Mouse (Mus musculus) embryonic facial prominence, embryonic 14.5 days (tissue): ENCODE measurements around the gene Iqgap1. TPM values are rescaled to one million over a fixed set of nuclear protein-coding genes. Genes with fewer than 3 reads are reported as not detected.
A peak's percentile ranks its signal among the peaks of the same experiment; 100 is the strongest.

Experiments
- ATAC-seq: fragments of 200-750 bp; cut with Nextera tagmentation; 2 replicates; pipeline ENCODE4 v1.8.0; 2017; ENCODE audit warnings: low read depth, moderate number of reproducible peaks, moderate TSS enrichment
- DNase-seq: peaks from one replicate; pipeline ENCODE4 v3.0.0-alpha.2; 2015; ENCODE audit warnings: low spot score
- H3K27ac ChIP-seq: fragments of 300-500 bp; sonication (generic); replicated peaks from 2 replicates; pipeline ENCODE4 v1.5.1; 2014; ENCODE audit warnings: low read depth, mild to moderate bottlenecking, low read length, moderate library complexity
- H3K27me3 ChIP-seq: fragments of 300-500 bp; sonication (generic); replicated peaks from 2 replicates; pipeline ENCODE4 v1.6.1; 2014; ENCODE audit warnings: low read length; ENCODE audit not compliant: control insufficient read depth, insufficient read depth
- H3K36me3 ChIP-seq: fragments of 300-500 bp; sonication (generic); 2 replicates; pipeline ENCODE4 v1.6.1; 2014; ENCODE audit warnings: low read length, mixed read lengths; ENCODE audit not compliant: control insufficient read depth, insufficient read depth
- H3K4me1 ChIP-seq: fragments of 300-500 bp; sonication (generic); 2 replicates; pipeline ENCODE4 v1.6.1; 2014; ENCODE audit warnings: antibody characterized with exemption, low read length; ENCODE audit not compliant: control insufficient read depth, insufficient read depth
- H3K4me2 ChIP-seq: fragments of 300-500 bp; sonication (generic); 2 replicates; pipeline ENCODE4 v1.6.1; 2014; ENCODE audit warnings: low read depth, mild to moderate bottlenecking, low read length, moderate library complexity, mixed read lengths
- H3K4me3 ChIP-seq: fragments of 300-500 bp; sonication (generic); 2 replicates; pipeline ENCODE4 v1.5.1; 2014; ENCODE audit warnings: low read depth, mild to moderate bottlenecking, low read length
- H3K9ac ChIP-seq: fragments of 300-500 bp; sonication (generic); 2 replicates; pipeline ENCODE4 v1.6.1; 2014; ENCODE audit warnings: low read depth, mild to moderate bottlenecking, low read length, moderate library complexity, mixed read lengths
- H3K9me3 ChIP-seq: fragments of 300-500 bp; sonication (generic); 2 replicates; pipeline ENCODE4 v1.6.1; 2016; ENCODE audit warnings: low read length; ENCODE audit not compliant: control insufficient read depth
- WGBS: fragments of 180-500 bp; shearing (Covaris S2); extraction: QIAGEN DNeasy Blood & Tissue Kit; methylation state at CpG from one replicate; pipeline ENCODE4 v1.1.7; 2014; 5-methylcytosine and 5-hydroxymethylcytosine counted together
- polyA plus RNA-seq: library from polyadenylated mRNA; unstranded; fragments of >200 nt; fragmentation: Nextera tagmentation; extraction: Ambion mirVana; gene quantifications from 2 replicates; pipeline ENCODE4 v1.2.1, GENCODE M21; 2014

Gene Iqgap1
- polyA plus RNA-seq: 68.6 and 73.7 TPM in 2 replicates

DNA sequence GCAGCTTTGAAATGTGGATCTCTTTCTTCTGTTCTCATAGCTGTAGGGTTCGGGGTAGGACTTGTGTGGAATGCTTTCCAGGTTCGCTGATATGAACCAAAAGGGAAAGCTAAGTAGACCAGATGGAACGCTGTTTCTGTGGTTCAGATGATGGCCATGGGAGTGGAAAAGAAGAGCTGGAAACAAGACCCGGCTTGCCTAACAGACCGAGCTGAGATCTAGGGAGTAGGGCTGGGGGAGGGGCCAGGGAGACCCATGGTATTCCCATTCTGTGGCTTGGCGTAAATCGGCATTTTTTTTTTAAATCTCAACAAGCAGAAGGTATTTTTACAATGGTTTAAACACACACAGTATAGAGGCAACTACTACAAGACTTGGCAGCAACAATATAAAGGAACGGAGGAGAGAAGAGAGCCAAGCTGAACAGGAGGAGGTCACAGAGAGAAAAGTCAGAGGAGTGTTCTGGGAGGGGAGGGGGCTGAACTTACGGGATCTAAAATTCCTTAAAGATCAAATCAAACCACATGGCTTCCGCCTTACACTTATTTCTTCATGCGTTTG is at the start of gene Iqgap1:
Gene Iqgap1, minus strand, starts transcription at position 132 of the 561 bp plus-strand sequence.
- peak; percentile 56 for ATAC-seq
- Histone ChIP-seq H3K4me1 (peaks cover 16% of the 10 kb centered on the region; the same call in 1 of the 2 replicates), H3K27me3 (no peaks in the 10 kb centered on the region), H3K4me2 (peak within 1 kb of the TSS; percentile 28), H3K4me3 (no peak within 1 kb of the TSS), H3K36me3 (no peaks in the 10 kb centered on the region), H3K9me3 (no peaks in the 10 kb centered on the region), H3K9ac (no peak within 1 kb of the TSS), H3K27ac (peak within 1 kb of the TSS; percentile 40)
- peak; percentile 85 for DNase-seq
- WGBS: 40% methylated on average over 11 of the region's 11 CpGs

DNA sequence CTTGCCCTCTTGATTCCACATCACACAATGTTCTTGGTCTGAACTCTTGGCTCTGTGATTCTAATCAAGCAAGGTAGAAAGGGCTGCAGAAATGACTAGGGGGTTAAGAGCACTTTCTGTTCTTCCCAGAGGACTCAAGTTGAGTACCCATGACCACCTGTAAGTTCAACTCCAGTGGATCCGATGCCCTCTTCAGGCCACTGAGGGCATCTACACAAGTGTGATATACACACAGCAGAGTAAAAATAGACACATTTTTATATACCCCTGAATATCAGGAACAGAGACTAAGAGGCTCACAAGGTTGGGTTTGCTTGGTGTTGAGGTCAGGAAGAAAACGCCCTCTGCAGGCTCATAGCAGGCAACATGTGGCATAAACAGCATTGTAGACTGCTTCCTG is 47.9 kb upstream of the Iqgap1 start:
- ATAC-seq: no peak
- no peaks in the 10 kb centered on the region for H3K9me3 ChIP-seq
- H3K36me3 ChIP-seq: peaks cover 86% of the 10 kb centered on the region
- H3K27ac ChIP-seq: no peak overlapping the region
- no peaks in the 10 kb centered on the region for H3K4me1 ChIP-seq
- no peaks in the 10 kb centered on the region for H3K27me3 ChIP-seq
- H3K4me3 ChIP-seq: no peak overlapping the region
- H3K4me2 ChIP-seq: no peak overlapping the region
- DNase-seq: no peak
- no peak overlapping the region for H3K9ac ChIP-seq
- 91% methylated on average over 2 of the region's 2 CpGs for WGBS

DNA sequence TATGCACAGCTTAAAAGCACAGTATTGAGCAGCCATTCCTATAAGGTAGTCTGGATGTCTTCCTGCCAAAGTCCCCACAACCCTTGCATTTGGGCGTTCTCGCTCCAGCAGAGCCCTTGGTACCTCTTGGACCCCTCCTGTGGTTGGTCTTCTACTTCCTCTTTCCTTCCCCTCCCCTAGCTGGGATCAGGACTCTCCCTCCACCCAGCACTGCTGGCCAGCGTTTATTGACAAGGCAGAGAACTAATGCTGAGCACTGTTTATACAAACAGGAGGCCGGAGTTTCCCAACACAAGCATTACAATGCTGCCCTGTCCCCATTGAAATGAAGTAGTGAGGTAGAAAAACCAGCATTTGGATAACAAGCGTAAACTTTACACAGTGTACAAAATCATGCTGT is 47.3 kb upstream of the Iqgap1 start:
- Histone ChIP-seq H3K27ac (no peak overlapping the region), H3K36me3 (peaks cover 91% of the 10 kb centered on the region), H3K9ac (no peak overlapping the region), H3K4me2 (no peak overlapping the region), H3K4me3 (no peak overlapping the region), H3K4me1 (no peaks in the 10 kb centered on the region), H3K27me3 (no peaks in the 10 kb centered on the region), H3K9me3 (no peaks in the 10 kb centered on the region)
- no peak for ATAC-seq
- DNase-seq: no peak
- WGBS: 86% methylated on average over 5 of the region's 5 CpGs

DNA sequence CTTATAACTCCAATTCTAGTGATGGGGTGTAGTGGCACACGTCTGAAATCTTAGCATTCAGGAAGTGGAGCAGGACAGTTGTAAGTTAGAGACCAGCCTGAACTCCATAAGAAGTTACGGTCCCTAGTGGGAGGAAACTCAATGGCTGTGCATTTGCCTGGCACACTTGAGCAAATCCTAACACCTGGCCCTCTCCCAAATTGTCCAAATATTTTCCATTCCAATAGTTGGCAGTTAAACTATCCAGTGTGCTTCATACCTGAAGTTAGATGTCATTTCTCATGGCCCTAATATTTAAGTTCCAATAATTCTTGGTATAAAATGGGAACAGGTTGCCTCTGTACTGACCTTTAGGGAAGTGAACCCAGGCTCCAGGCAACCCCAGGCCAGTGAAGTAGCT is 42.9 kb upstream of the Iqgap1 start:
- no peaks in the 10 kb centered on the region for H3K9me3 ChIP-seq
- no peak overlapping the region for H3K9ac ChIP-seq
- peaks cover 90% of the 10 kb centered on the region for H3K36me3 ChIP-seq
- H3K27me3 ChIP-seq: no peaks in the 10 kb centered on the region
- H3K4me2 ChIP-seq: no peak overlapping the region
- no peak overlapping the region for H3K27ac ChIP-seq
- DNase-seq: no peak
- 88% methylated on average over 2 of the region's 2 CpGs for WGBS
- H3K4me1 ChIP-seq: no peaks in the 10 kb centered on the region
- H3K4me3 ChIP-seq: no peak overlapping the region
- ATAC-seq: no peak

DNA sequence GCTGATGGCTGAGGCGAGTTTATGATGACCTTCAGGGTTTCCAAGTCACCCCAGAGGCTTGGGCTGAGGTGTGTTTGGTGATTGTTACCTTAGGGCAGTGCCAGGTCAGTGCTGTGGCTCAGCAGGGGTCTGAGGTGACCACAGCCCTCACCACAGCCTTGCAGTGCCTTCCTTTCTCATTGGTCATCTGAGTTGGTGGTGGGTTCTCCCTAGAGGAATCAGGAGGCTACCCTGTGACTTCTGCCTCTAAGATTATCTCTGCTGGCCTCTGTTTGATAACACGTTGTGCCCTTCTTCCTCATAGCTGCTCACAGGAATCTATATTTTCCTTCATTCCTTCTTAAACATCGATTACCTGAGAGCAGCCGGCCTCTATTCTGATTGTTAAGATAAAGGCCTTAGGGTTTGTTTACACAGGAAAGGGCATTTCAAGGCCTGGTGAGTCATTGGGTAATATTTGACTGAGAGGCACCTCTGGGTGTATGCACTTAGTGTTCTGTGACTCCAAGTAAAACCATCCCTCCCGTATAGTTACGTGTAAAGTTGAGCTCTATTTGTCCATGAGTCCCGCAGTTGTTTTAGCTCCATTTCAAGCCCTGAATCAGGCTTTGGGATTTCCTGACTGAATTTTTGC is 40.9 kb upstream of the Iqgap1 start:
- H3K27ac ChIP-seq: no peak overlapping the region
- no peak for DNase-seq
- no peak for ATAC-seq

DNA sequence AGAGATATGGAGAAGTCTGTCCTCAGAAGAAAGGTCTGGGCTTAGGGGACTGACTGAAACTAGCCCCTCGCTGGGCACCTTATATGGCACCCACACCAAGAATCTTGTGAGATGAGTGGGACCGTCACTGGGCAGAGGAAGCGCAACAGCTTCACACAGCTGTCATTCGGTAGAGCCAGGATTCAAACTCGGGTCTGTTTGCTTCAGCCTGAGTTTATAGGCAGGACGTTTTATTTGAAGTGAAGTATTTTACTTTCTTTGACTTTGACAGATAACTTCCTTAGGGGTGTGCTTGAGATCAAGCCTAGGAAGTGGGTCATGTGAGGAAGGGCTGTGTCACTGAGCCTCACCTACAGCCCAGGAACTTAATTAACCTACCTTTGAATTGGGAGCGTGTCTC is 39.7 kb upstream of the Iqgap1 start:
- Histone ChIP-seq H3K4me2 (no peak overlapping the region), H3K27ac (no peak overlapping the region), H3K9ac (no peak overlapping the region), H3K4me3 (no peak overlapping the region), H3K9me3 (no peaks in the 10 kb centered on the region), H3K27me3 (no peaks in the 10 kb centered on the region), H3K4me1 (peaks cover 11% of the 10 kb centered on the region; the same call in 1 of the 2 replicates), H3K36me3 (peaks cover 70% of the 10 kb centered on the region)
- no peak for DNase-seq
- WGBS: 94% methylated on average over 7 of the region's 7 CpGs
- ATAC-seq: no peak

More for the DNA sequence above, 40.9 kb upstream of the Iqgap1 start:
- Histone ChIP-seq H3K27me3 (no peaks in the 10 kb centered on the region), H3K9me3 (no peaks in the 10 kb centered on the region), H3K9ac (no peak overlapping the region), H3K4me1 (peaks cover 7% of the 10 kb centered on the region; the same call in 1 of the 2 replicates), H3K36me3 (peaks cover 80% of the 10 kb centered on the region), H3K4me2 (no peak overlapping the region), H3K4me3 (no peak overlapping the region)
- 75% methylated on average over 7 of the region's 7 CpGs for WGBS

DNA sequence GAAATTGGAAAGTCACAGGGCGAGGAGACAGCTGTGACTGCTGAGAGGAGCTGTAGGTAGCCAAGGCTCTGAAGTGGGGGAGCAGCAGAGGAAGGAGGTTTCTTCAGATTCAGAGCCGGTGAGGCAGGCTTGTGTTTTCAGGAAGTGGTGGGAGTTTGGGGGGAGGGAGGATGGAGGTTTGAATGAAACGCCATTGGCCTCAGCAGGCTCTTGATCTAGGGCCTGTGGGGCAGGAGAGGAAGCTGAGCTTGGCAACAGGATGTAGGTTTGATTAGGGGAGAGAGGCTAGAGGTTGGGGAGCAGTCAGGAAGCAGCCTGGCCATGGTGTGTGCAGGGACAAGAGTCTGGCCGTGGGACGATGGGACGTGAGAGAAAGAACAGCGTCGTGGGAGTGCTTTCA is 39.1 kb upstream of the Iqgap1 start:
- Histone ChIP-seq H3K27me3 (no peaks in the 10 kb centered on the region), H3K4me1 (peaks cover 15% of the 10 kb centered on the region; the same call in 1 of the 2 replicates), H3K27ac (no peak overlapping the region), H3K9ac (no peak overlapping the region), H3K9me3 (no peaks in the 10 kb centered on the region), H3K4me2 (no peak overlapping the region), H3K36me3 (peaks cover 65% of the 10 kb centered on the region), H3K4me3 (no peak overlapping the region)
- DNase-seq (no peak), ATAC-seq (no peak)
- WGBS: 66% methylated on average over 8 of the region's 8 CpGs

DNA sequence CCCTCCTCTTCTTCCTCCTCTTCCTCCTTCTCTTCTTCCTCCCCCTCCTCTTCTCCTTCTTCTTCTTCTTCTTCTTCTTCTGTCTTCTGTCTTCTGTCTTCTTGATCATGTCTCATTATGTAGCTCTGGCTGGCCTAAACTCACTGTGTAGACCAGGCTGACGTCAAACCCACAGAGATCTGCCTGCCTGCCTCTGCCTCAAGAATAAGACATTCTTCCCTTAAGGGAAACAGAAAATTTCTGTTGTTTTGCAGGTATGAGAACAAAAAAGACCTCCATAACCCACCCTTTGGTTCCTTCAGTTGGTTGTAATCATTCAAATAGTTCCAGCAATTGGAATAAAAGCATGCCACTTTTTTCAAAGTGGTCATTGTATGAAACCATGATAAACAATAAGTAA is 38.4 kb upstream of the Iqgap1 start:
- Histone ChIP-seq H3K9me3 (no peaks in the 10 kb centered on the region), H3K36me3 (peaks cover 61% of the 10 kb centered on the region), H3K4me3 (no peak overlapping the region), H3K27me3 (no peaks in the 10 kb centered on the region), H3K9ac (no peak overlapping the region), H3K27ac (no peak overlapping the region), H3K4me2 (no peak overlapping the region), H3K4me1 (peaks cover 15% of the 10 kb centered on the region; the same call in 1 of the 2 replicates)
- DNase-seq (no peak), ATAC-seq (no peak)
- 67% methylated on average over 1 of the region's 1 CpGs for WGBS

DNA sequence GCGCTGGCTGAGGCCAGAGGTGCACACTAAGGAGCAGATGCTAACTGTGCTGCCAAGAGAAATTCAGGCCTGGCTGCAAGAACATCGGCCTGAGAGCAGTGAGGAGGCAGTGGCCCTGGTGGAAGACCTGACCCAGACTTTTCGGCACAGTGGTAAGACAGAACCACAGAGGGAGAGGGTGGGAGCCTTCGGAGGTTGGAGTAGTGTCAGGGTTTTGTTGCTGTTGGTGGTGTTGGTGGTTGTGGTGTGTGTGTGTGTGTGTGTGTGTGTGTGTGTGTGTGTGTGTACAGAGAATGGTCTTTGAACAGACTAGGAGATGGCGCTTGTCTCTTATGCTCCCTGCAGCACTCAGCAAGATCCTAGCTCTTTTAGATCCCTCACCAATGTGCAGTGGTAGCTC is 37.7 kb upstream of the Iqgap1 start:
- Histone ChIP-seq H3K4me2 (no peak overlapping the region), H3K4me3 (no peak overlapping the region), H3K27ac (no peak overlapping the region), H3K4me1 (peaks cover 15% of the 10 kb centered on the region; the same call in 1 of the 2 replicates), H3K9ac (no peak overlapping the region), H3K9me3 (no peaks in the 10 kb centered on the region), H3K27me3 (no peaks in the 10 kb centered on the region), H3K36me3 (peaks cover 54% of the 10 kb centered on the region)
- 89% methylated on average over 5 of the region's 5 CpGs for WGBS
- DNase-seq (no peak), ATAC-seq (no peak)
